Mouse (Mus musculus): ENCODE measurements at regions not wholly inside any gene's neighbourhood (a gene's known extent, or its start where the extent isn't known, plus 50 kb on each side); places are given as distances from the start of the nearest gene placed in this dataset.

GRCm38 (mm10) chr11:7296252-7296651, 82.5 kb upstream of the Igfbp3 start:
- no peaks in the 10 kb centered on the region for H3K9me3 ChIP-seq
- no peak for ATAC-seq (ENCODE audit: borderline replicate concordance, extremely low read depth, low FRiP score, low TSS enrichment)
- no peak overlapping the region for H3K27ac ChIP-seq
- no peak overlapping the region for H3K4me2 ChIP-seq
- no peaks in the 10 kb centered on the region for H3K4me1 ChIP-seq
- H3K9ac ChIP-seq: no peak overlapping the region
- H3K36me3 ChIP-seq: no peaks in the 10 kb centered on the region
- no peak overlapping the region for H3K4me3 ChIP-seq
- no peaks in the 10 kb centered on the region for H3K27me3 ChIP-seq

- H3K36me3 ChIP-seq: no peaks in the 10 kb centered on the region
- WGBS: 86% methylated on average over 8 of the region's 8 CpGs
- no peaks in the 10 kb centered on the region for H3K27me3 ChIP-seq
- H3K9me3 ChIP-seq: no peaks in the 10 kb centered on the region
- no peak for ATAC-seq (ENCODE audit: borderline replicate concordance, extremely low read depth, low FRiP score, low TSS enrichment)
- H3K27ac ChIP-seq: no peak overlapping the region
- no peak overlapping the region for H3K4me2 ChIP-seq
- no peak overlapping the region for H3K4me3 ChIP-seq
- H3K4me1 ChIP-seq: no peaks in the 10 kb centered on the region
- no peak overlapping the region for H3K9ac ChIP-seq
Observed at GRCm38 (mm10) chr11:7289242-7289938, 75.7 kb upstream of the Igfbp3 start.

- H3K36me3 ChIP-seq: no peaks in the 10 kb centered on the region
- no peaks in the 10 kb centered on the region for H3K9me3 ChIP-seq
- no peak overlapping the region for H3K9ac ChIP-seq
- H3K4me1 ChIP-seq: no peaks in the 10 kb centered on the region
- no peak overlapping the region for H3K4me3 ChIP-seq
- H3K27me3 ChIP-seq: no peaks in the 10 kb centered on the region
- WGBS: 17% methylated on average over 4 of the region's 4 CpGs
- H3K27ac ChIP-seq: no peak overlapping the region
- no peak for ATAC-seq (ENCODE audit: borderline replicate concordance, extremely low read depth, low FRiP score, low TSS enrichment)
- no peak overlapping the region for H3K4me2 ChIP-seq
Observed at GRCm38 (mm10) chr11:7284836-7285490, 71.2 kb upstream of the Igfbp3 start.

- Histone ChIP-seq H3K9ac (no peak overlapping the region), H3K27ac (no peak overlapping the region), H3K4me1 (no peaks in the 10 kb centered on the region), H3K4me3 (no peak overlapping the region), H3K4me2 (no peak overlapping the region), H3K9me3 (no peaks in the 10 kb centered on the region), H3K36me3 (no peaks in the 10 kb centered on the region), H3K27me3 (no peaks in the 10 kb centered on the region)
- WGBS: 91% methylated on average over 3 of the region's 3 CpGs
- ATAC-seq (ENCODE audit: borderline replicate concordance, extremely low read depth, low FRiP score, low TSS enrichment): no peak
Observed at GRCm38 (mm10) chr11:7282981-7283380, 69.3 kb upstream of the Igfbp3 start.

GRCm38 (mm10) chr11:7282188-7282587, 68.5 kb upstream of the Igfbp3 start:
- Histone ChIP-seq H3K4me1 (no peaks in the 10 kb centered on the region), H3K9ac (no peak overlapping the region), H3K4me2 (no peak overlapping the region), H3K27me3 (no peaks in the 10 kb centered on the region), H3K4me3 (no peak overlapping the region), H3K27ac (no peak overlapping the region), H3K9me3 (no peaks in the 10 kb centered on the region), H3K36me3 (no peaks in the 10 kb centered on the region)
- ATAC-seq (ENCODE audit: borderline replicate concordance, extremely low read depth, low FRiP score, low TSS enrichment): no peak
- WGBS: 75% methylated on average over 2 of the region's 2 CpGs

GRCm38 (mm10) chr11:7281656-7282055, 67.9 kb upstream of the Igfbp3 start:
- no peaks in the 10 kb centered on the region for H3K4me1 ChIP-seq
- no peak for ATAC-seq (ENCODE audit: borderline replicate concordance, extremely low read depth, low FRiP score, low TSS enrichment)

GRCm38 (mm10) chr11:7279891-7280290, 66.2 kb upstream of the Igfbp3 start:
- Histone ChIP-seq H3K9ac (no peak overlapping the region), H3K9me3 (no peaks in the 10 kb centered on the region), H3K4me1 (no peaks in the 10 kb centered on the region), H3K27ac (no peak overlapping the region), H3K4me2 (no peak overlapping the region), H3K36me3 (no peaks in the 10 kb centered on the region), H3K4me3 (no peak overlapping the region), H3K27me3 (no peaks in the 10 kb centered on the region)
- no peak for ATAC-seq (ENCODE audit: borderline replicate concordance, extremely low read depth, low FRiP score, low TSS enrichment)
- WGBS: 50% methylated on average over 2 of the region's 2 CpGs

More at GRCm38 (mm10) chr11:7281656-7282055, 67.9 kb upstream of the Igfbp3 start:
- no peaks in the 10 kb centered on the region for H3K9me3 ChIP-seq
- no peak overlapping the region for H3K4me3 ChIP-seq
- no peaks in the 10 kb centered on the region for H3K36me3 ChIP-seq
- WGBS: 32% methylated on average over 2 of the region's 2 CpGs
- H3K27ac ChIP-seq: no peak overlapping the region
- no peak overlapping the region for H3K4me2 ChIP-seq
- no peak overlapping the region for H3K9ac ChIP-seq
- no peaks in the 10 kb centered on the region for H3K27me3 ChIP-seq

GRCm38 (mm10) chr11:7272543-7272942, 58.8 kb upstream of the Igfbp3 start:
- Histone ChIP-seq H3K27ac (no peak overlapping the region), H3K9me3 (no peaks in the 10 kb centered on the region), H3K4me3 (no peak overlapping the region), H3K36me3 (no peaks in the 10 kb centered on the region), H3K4me2 (no peak overlapping the region), H3K9ac (no peak overlapping the region), H3K4me1 (no peaks in the 10 kb centered on the region), H3K27me3 (no peaks in the 10 kb centered on the region)
- 14% methylated on average over 3 of the region's 3 CpGs for WGBS
- peak; percentile 49; the same call in 1 of the 2 replicates for ATAC-seq (ENCODE audit: borderline replicate concordance, extremely low read depth, low FRiP score, low TSS enrichment)

GRCm38 (mm10) chr11:7270916-7271315, 57.2 kb upstream of the Igfbp3 start:
- whole genome bisulfite sequencing: 87% methylated on average over 1 of the region's 1 CpGs
- ATAC-seq (ENCODE audit: borderline replicate concordance, extremely low read depth, low FRiP score, low TSS enrichment): no peak

GRCm38 (mm10) chr11:7263971-7264370, 50.2 kb upstream of the Igfbp3 start:
- Histone ChIP-seq H3K27me3 (no peaks in the 10 kb centered on the region), H3K9ac (no peak overlapping the region), H3K9me3 (no peaks in the 10 kb centered on the region), H3K27ac (no peak overlapping the region), H3K4me3 (no peak overlapping the region), H3K4me1 (no peaks in the 10 kb centered on the region), H3K4me2 (no peak overlapping the region), H3K36me3 (no peaks in the 10 kb centered on the region)
- 61% methylated on average over 4 of the region's 4 CpGs for WGBS
- no peak for ATAC-seq (ENCODE audit: borderline replicate concordance, extremely low read depth, low FRiP score, low TSS enrichment)

More at GRCm38 (mm10) chr11:7270916-7271315, 57.2 kb upstream of the Igfbp3 start:
- H3K36me3 ChIP-seq: no peaks in the 10 kb centered on the region
- no peak overlapping the region for H3K9ac ChIP-seq
- H3K4me2 ChIP-seq: no peak overlapping the region
- no peaks in the 10 kb centered on the region for H3K4me1 ChIP-seq
- no peak overlapping the region for H3K27ac ChIP-seq
- no peaks in the 10 kb centered on the region for H3K27me3 ChIP-seq
- H3K4me3 ChIP-seq: no peak overlapping the region
- H3K9me3 ChIP-seq: no peaks in the 10 kb centered on the region
